Mouse (Mus musculus): ENCODE results near the gene Rab35. TPM values are rescaled to one million over a fixed set of nuclear protein-coding genes. Genes with fewer than 3 reads are reported as not detected.

Gene Rab35
- 14.9 and 15.1 TPM in 2 replicates for polyA plus RNA-seq (2016; fragmentation: Nextera tagmentation; extraction: Ambion mirVana)

- no peaks in the 10 kb centered on the region for H3K9me3 ChIP-seq
- peak; percentile 96 for DNase-seq (ENCODE audit: low spot score)
- no peaks in the 10 kb centered on the region for H3K27me3 ChIP-seq (replicated peaks; ENCODE audit: low read depth, poor library complexity, severe bottlenecking)
- H3K4me1 ChIP-seq, result peaks cover 46% of the 10 kb centered on the region
- peak within 1 kb of the TSS; percentile 82 for H3K4me3 ChIP-seq
- peak within 1 kb of the TSS; percentile 91 for H3K27ac ChIP-seq (replicated peaks)
- WGBS, result 1% methylated on average over 118 of the region's 125 CpGs
- H3K36me3 ChIP-seq (replicated peaks), result peaks cover 19% of the 10 kb centered on the region
Observed at GRCm38 (mm10) chr5:115631505-115632357, at the start of gene Rab35. Gene Rab35, plus strand, starts transcription at chr5:115631908.

- WGBS, result 91% methylated on average over 12 of the region's 12 CpGs
- no peaks in the 10 kb centered on the region for H3K4me1 ChIP-seq
- H3K27ac ChIP-seq (replicated peaks), result no peak overlapping the region
- no peaks in the 10 kb centered on the region for H3K27me3 ChIP-seq (replicated peaks; ENCODE audit: low read depth, poor library complexity, severe bottlenecking)
- DNase-seq (ENCODE audit: low spot score), result no peak
- peaks cover 99% of the 10 kb centered on the region for H3K36me3 ChIP-seq (replicated peaks)
- no peak overlapping the region for H3K4me3 ChIP-seq
- H3K9me3 ChIP-seq, result peaks cover 20% of the 10 kb centered on the region
Observed at GRCm38 (mm10) chr5:115585616-115586015, 46.1 kb upstream of the Rab35 start.

- 87% methylated on average over 15 of the region's 15 CpGs for WGBS
- DNase-seq (ENCODE audit: low spot score), result no peak
- no peaks in the 10 kb centered on the region for H3K4me1 ChIP-seq
- peaks cover 20% of the 10 kb centered on the region for H3K9me3 ChIP-seq
- H3K36me3 ChIP-seq (replicated peaks), result peaks cover 99% of the 10 kb centered on the region
- H3K4me3 ChIP-seq, result no peak overlapping the region
- no peaks in the 10 kb centered on the region for H3K27me3 ChIP-seq (replicated peaks; ENCODE audit: low read depth, poor library complexity, severe bottlenecking)
- H3K27ac ChIP-seq (replicated peaks), result no peak overlapping the region
Observed at GRCm38 (mm10) chr5:115586166-115586565, 45.5 kb upstream of the Rab35 start.

GRCm38 (mm10) chr5:115586780-115587179 lies 44.9 kb upstream of the Rab35 start:
- Histone ChIP-seq H3K36me3 (replicated peaks) (peaks cover 99% of the 10 kb centered on the region), H3K27me3 (replicated peaks; ENCODE audit: low read depth, poor library complexity, severe bottlenecking) (no peaks in the 10 kb centered on the region), H3K9me3 (peaks cover 17% of the 10 kb centered on the region), H3K4me3 (no peak overlapping the region), H3K27ac (replicated peaks) (no peak overlapping the region), H3K4me1 (no peaks in the 10 kb centered on the region)
- 96% methylated on average over 2 of the region's 2 CpGs for WGBS
- DNase-seq (ENCODE audit: low spot score), result no peak

GRCm38 (mm10) chr5:115591028-115591427 lies 40.7 kb upstream of the Rab35 start:
- H3K4me3 ChIP-seq, result no peak overlapping the region

GRCm38 (mm10) chr5:115591506-115591905 lies 40.2 kb upstream of the Rab35 start:
- peaks cover 99% of the 10 kb centered on the region for H3K36me3 ChIP-seq (replicated peaks)
- no peak for DNase-seq (ENCODE audit: low spot score)
- no peaks in the 10 kb centered on the region for H3K27me3 ChIP-seq (replicated peaks; ENCODE audit: low read depth, poor library complexity, severe bottlenecking)
- no peak overlapping the region for H3K4me3 ChIP-seq
- H3K4me1 ChIP-seq, result no peaks in the 10 kb centered on the region
- H3K9me3 ChIP-seq, result no peaks in the 10 kb centered on the region
- WGBS, result 89% methylated on average over 2 of the region's 2 CpGs
- H3K27ac ChIP-seq (replicated peaks), result no peak overlapping the region

More at GRCm38 (mm10) chr5:115591028-115591427, 40.7 kb upstream of the Rab35 start:
- Histone ChIP-seq H3K36me3 (replicated peaks) (peaks cover 99% of the 10 kb centered on the region), H3K4me1 (no peaks in the 10 kb centered on the region), H3K9me3 (no peaks in the 10 kb centered on the region), H3K27me3 (replicated peaks; ENCODE audit: low read depth, poor library complexity, severe bottlenecking) (no peaks in the 10 kb centered on the region), H3K27ac (replicated peaks) (no peak overlapping the region)
- WGBS, result 87% methylated on average over 11 of the region's 11 CpGs
- no peak for DNase-seq (ENCODE audit: low spot score)

- DNase-seq (ENCODE audit: low spot score), result no peak
- WGBS, result 96% methylated on average over 6 of the region's 6 CpGs
- Histone ChIP-seq H3K9me3 (no peaks in the 10 kb centered on the region), H3K36me3 (replicated peaks) (peaks cover 99% of the 10 kb centered on the region), H3K4me1 (no peaks in the 10 kb centered on the region), H3K27ac (replicated peaks) (no peak overlapping the region), H3K4me3 (no peak overlapping the region), H3K27me3 (replicated peaks; ENCODE audit: low read depth, poor library complexity, severe bottlenecking) (no peaks in the 10 kb centered on the region)
Observed at GRCm38 (mm10) chr5:115603561-115603960, 28.1 kb upstream of the Rab35 start.

- Histone ChIP-seq H3K4me1 (no peaks in the 10 kb centered on the region), H3K27me3 (replicated peaks; ENCODE audit: low read depth, poor library complexity, severe bottlenecking) (no peaks in the 10 kb centered on the region)
Observed at GRCm38 (mm10) chr5:115611566-115611965, 20.1 kb upstream of the Rab35 start.

GRCm38 (mm10) chr5:115613332-115613731 lies 18.4 kb upstream of the Rab35 start:
- no peak for DNase-seq (ENCODE audit: low spot score)
- Histone ChIP-seq H3K27ac (replicated peaks) (no peak overlapping the region), H3K9me3 (no peaks in the 10 kb centered on the region), H3K27me3 (replicated peaks; ENCODE audit: low read depth, poor library complexity, severe bottlenecking) (no peaks in the 10 kb centered on the region), H3K4me3 (no peak overlapping the region), H3K36me3 (replicated peaks) (peaks cover 100% of the 10 kb centered on the region), H3K4me1 (no peaks in the 10 kb centered on the region)
- 91% methylated on average over 9 of the region's 9 CpGs for WGBS

More at GRCm38 (mm10) chr5:115611566-115611965, 20.1 kb upstream of the Rab35 start:
- peaks cover 100% of the 10 kb centered on the region for H3K36me3 ChIP-seq (replicated peaks)
- no peak overlapping the region for H3K27ac ChIP-seq (replicated peaks)
- H3K9me3 ChIP-seq, result no peaks in the 10 kb centered on the region
- no peak for DNase-seq (ENCODE audit: low spot score)
- no peak overlapping the region for H3K4me3 ChIP-seq
- 93% methylated on average over 11 of the region's 11 CpGs for WGBS

GRCm38 (mm10) chr5:115614948-115615347 lies 16.8 kb upstream of the Rab35 start:
- Histone ChIP-seq H3K27me3 (replicated peaks; ENCODE audit: low read depth, poor library complexity, severe bottlenecking) (no peaks in the 10 kb centered on the region), H3K9me3 (no peaks in the 10 kb centered on the region), H3K36me3 (replicated peaks) (peaks cover 100% of the 10 kb centered on the region), H3K4me3 (no peak overlapping the region), H3K27ac (replicated peaks) (no peak overlapping the region), H3K4me1 (no peaks in the 10 kb centered on the region)
- 84% methylated on average over 7 of the region's 7 CpGs for WGBS
- peak; percentile 63 for DNase-seq (ENCODE audit: low spot score)

- Histone ChIP-seq H3K27ac (replicated peaks) (no peak overlapping the region), H3K36me3 (replicated peaks) (peaks cover 88% of the 10 kb centered on the region), H3K9me3 (no peaks in the 10 kb centered on the region), H3K4me1 (no peaks in the 10 kb centered on the region), H3K4me3 (no peak overlapping the region), H3K27me3 (replicated peaks; ENCODE audit: low read depth, poor library complexity, severe bottlenecking) (no peaks in the 10 kb centered on the region)
- no peak for DNase-seq (ENCODE audit: low spot score)
- 91% methylated on average over 15 of the region's 15 CpGs for WGBS
Observed at GRCm38 (mm10) chr5:115619690-115620089, 12.0 kb upstream of the Rab35 start.

- no peak overlapping the region for H3K4me3 ChIP-seq
- DNase-seq (ENCODE audit: low spot score), result no peak
- H3K27me3 ChIP-seq (replicated peaks; ENCODE audit: low read depth, poor library complexity, severe bottlenecking), result no peaks in the 10 kb centered on the region
- WGBS, result 83% methylated on average over 7 of the region's 7 CpGs
- H3K9me3 ChIP-seq, result no peaks in the 10 kb centered on the region
- H3K27ac ChIP-seq (replicated peaks), result no peak overlapping the region
- H3K36me3 ChIP-seq (replicated peaks), result peaks cover 58% of the 10 kb centered on the region
- no peaks in the 10 kb centered on the region for H3K4me1 ChIP-seq
Observed at GRCm38 (mm10) chr5:115622686-115623085, 9.0 kb upstream of the Rab35 start.

All from embryonic facial prominence, embryonic 10.5 days (tissue).